Mouse (Mus musculus): Measurements from ENCODE around the gene Ccp110. TPM values are rescaled to one million over a fixed set of nuclear protein-coding genes. Genes with fewer than 3 reads are reported as not detected.

Gene Ccp110
- total RNA-seq, 2 experiments from 2014 or later = 35.4 to 38.7 TPM

GRCm38 (mm10) chr7:118714873-118715272 lies 2.5 kb downstream of the Ccp110 start:
- intact Hi-C loops (cut with DNase I) = no loop called here
- no peak for DNase-seq (ENCODE audit: extremely low spot score in 1 of 2, low spot score in 2 of 2)

- no peak for DNase-seq (ENCODE audit: extremely low spot score in 1 of 2, low spot score in 2 of 2)
Measured at GRCm38 (mm10) chr7:118718066-118718465, 5.7 kb downstream of the Ccp110 start.

GRCm38 (mm10) chr7:118723927-118724326 lies 11.6 kb downstream of the Ccp110 start:
- intact Hi-C loops (cut with DNase I) = no loop called here
- DNase-seq (ENCODE audit: extremely low spot score in 1 of 2, low spot score in 2 of 2) = no peak

More at GRCm38 (mm10) chr7:118718066-118718465, 5.7 kb downstream of the Ccp110 start:
- intact Hi-C loops (cut with DNase I) = no loop called here

GRCm38 (mm10) chr7:118725459-118725858 lies 13.1 kb downstream of the Ccp110 start:
- intact Hi-C loops (cut with DNase I) = no loop called here
- no peak for DNase-seq (ENCODE audit: extremely low spot score in 1 of 2, low spot score in 2 of 2)

GRCm38 (mm10) chr7:118728846-118729587 lies 16.7 kb downstream of the Ccp110 start:
- no peak for DNase-seq (ENCODE audit: extremely low spot score in 1 of 2, low spot score in 2 of 2)
- intact Hi-C loops (cut with DNase I) = no loop called here

- no peak for DNase-seq (ENCODE audit: extremely low spot score in 1 of 2, low spot score in 2 of 2)
- intact Hi-C loops (cut with DNase I) = no loop called here
Measured at GRCm38 (mm10) chr7:118731781-118732180, 19.4 kb downstream of the Ccp110 start.

GRCm38 (mm10) chr7:118733225-118733624 lies 20.9 kb downstream of the Ccp110 start:
- no peak for DNase-seq (ENCODE audit: extremely low spot score in 1 of 2, low spot score in 2 of 2)
- intact Hi-C loops (cut with DNase I) = no loop called here

- DNase-seq (ENCODE audit: extremely low spot score in 1 of 2, low spot score in 2 of 2) = no peak
Measured at GRCm38 (mm10) chr7:118738730-118739129, 26.4 kb downstream of the Ccp110 start.

GRCm38 (mm10) chr7:118739975-118740531 lies 27.7 kb downstream of the Ccp110 start, which contains the start of gene Vps35l:
Gene Vps35l, plus strand, starts transcription at chr7:118740226.
- peak; percentile 82 to 89 for DNase-seq (ENCODE audit: extremely low spot score in 1 of 2, low spot score in 2 of 2)

More at GRCm38 (mm10) chr7:118738730-118739129, 26.4 kb downstream of the Ccp110 start:
- intact Hi-C loops (cut with DNase I) = no loop called here

GRCm38 (mm10) chr7:118740532-118741338 lies 28.4 kb downstream of the Ccp110 start:
- intact Hi-C loops (cut with DNase I) = no loop called here
- peak; percentile 97 to 99 for DNase-seq (ENCODE audit: extremely low spot score in 1 of 2, low spot score in 2 of 2)

More at GRCm38 (mm10) chr7:118739975-118740531, 27.7 kb downstream of the Ccp110 start, which contains the start of gene Vps35l:
- intact Hi-C loops (cut with DNase I) = no loop called here

GRCm38 (mm10) chr7:118742278-118742677 lies 29.9 kb downstream of the Ccp110 start:
- intact Hi-C loops (cut with DNase I) = no loop called here
- DNase-seq (ENCODE audit: extremely low spot score in 1 of 2, low spot score in 2 of 2) = no peak

- intact Hi-C loops (cut with DNase I) = no loop called here
- no peak for DNase-seq (ENCODE audit: extremely low spot score in 1 of 2, low spot score in 2 of 2)
Measured at GRCm38 (mm10) chr7:118744766-118745165, 32.4 kb downstream of the Ccp110 start.

- intact Hi-C loops (cut with DNase I) = no loop called here
- DNase-seq (ENCODE audit: extremely low spot score in 1 of 2, low spot score in 2 of 2) = peak; percentile 34 to 38
Measured at GRCm38 (mm10) chr7:118747891-118748672, 35.7 kb downstream of the Ccp110 start.

- no peak for DNase-seq (ENCODE audit: extremely low spot score in 1 of 2, low spot score in 2 of 2)
- intact Hi-C loops (cut with DNase I) = no loop called here
Measured at GRCm38 (mm10) chr7:118749706-118750105, 37.4 kb downstream of the Ccp110 start.

- intact Hi-C loops (cut with DNase I) = no loop called here
- no peak for DNase-seq (ENCODE audit: extremely low spot score in 1 of 2, low spot score in 2 of 2)
Measured at GRCm38 (mm10) chr7:118751625-118752024, 39.3 kb downstream of the Ccp110 start.

- intact Hi-C loops (cut with DNase I) = no loop called here
- DNase-seq (ENCODE audit: extremely low spot score in 1 of 2, low spot score in 2 of 2) = no peak
Measured at GRCm38 (mm10) chr7:118755756-118756155, 43.4 kb downstream of the Ccp110 start.

- DNase-seq (ENCODE audit: extremely low spot score in 1 of 2, low spot score in 2 of 2) = no peak
- intact Hi-C loops (cut with DNase I) = no loop called here
Measured at GRCm38 (mm10) chr7:118756490-118757265, 44.3 kb downstream of the Ccp110 start.

- intact Hi-C loops (cut with DNase I) = no loop called here
- no peak for DNase-seq (ENCODE audit: extremely low spot score in 1 of 2, low spot score in 2 of 2)
Measured at GRCm38 (mm10) chr7:118758369-118758768, 46.0 kb downstream of the Ccp110 start.

All from left cerebral cortex, postnatal 10 days (tissue).